Mouse (Mus musculus): ENCODE measurements around the gene Babam1.

- TF ChIP-seq POLR2A (IDR thresholded peaks at IDR 0.05; ENCODE audit: borderline replicate concordance, insufficient read depth, low read length) (no peak), CTCF (IDR thresholded peaks at IDR 0.05; ENCODE audit: borderline replicate concordance, insufficient read depth, low read depth, low read length) (no peak)
Measured at GRCm38 (mm10) chr8:71400826-71401225, 4.2 kb downstream of the Babam1 start.

Measured in cerebellum, adult 2 months (tissue).